ENCODE assay signal across 9 mouse cellular contexts in genomic region chr12:69129634-69130310, GRCm38 (mm10). TPM values are rescaled to one million over a fixed set of nuclear protein-coding genes. Genes with fewer than 3 reads are reported as not detected.
A peak's percentile ranks its signal among the peaks of the same experiment; 100 is the strongest.
DNase-seq lines count a peak whose midpoint lies in the region; ATAC-seq lines count a peak whose summit lies in the region.
"Had no signal": no experiment of that assay in that cellular context is flagged by ENCODE, and none has a peak within 500 bp of the region (broad histone marks: within the 10 kb centered on the region; RNA-seq: fewer than 3 reads in every experiment).

No protein-coding gene starts in this region.

- DNase-seq in heart, postnatal 36 days: no peak
- peak; percentile 29 for DNase-seq in CD4-positive, CD25-positive, alpha-beta regulatory T cell, adult 2 months (ENCODE audit: low read depth, low spot score)
- DNase-seq in liver, embryonic 11.5 days (ENCODE audit: low spot score): no peak
- no peak for DNase-seq in frontal cortex, postnatal 36 days (ENCODE audit: low spot score in 2 of 2)
- DNase-seq in ovary, postnatal 36 days (ENCODE audit: low spot score): no peak
- no peak for DNase-seq in cerebellum, postnatal 4 days (ENCODE audit: low spot score in 2 of 2)

- no peaks in the 10 kb centered on the region for H3K36me3 ChIP-seq in heart, embryonic 14.5 days (ENCODE audit: control insufficient read depth, insufficient read depth, low read length)
- H3K36me3 ChIP-seq in liver, embryonic 11.5 days (ENCODE audit: control insufficient read depth, insufficient read depth, low read length): no peaks in the 10 kb centered on the region

- H3K4me2 ChIP-seq in heart, embryonic 14.5 days (ENCODE audit: low read length): peak overlapping the region; percentile 54
- H3K4me2 ChIP-seq in liver, embryonic 11.5 days: peak overlapping the region; percentile 62

- H3K4me3 ChIP-seq in heart, embryonic 14.5 days (ENCODE audit: control insufficient read depth in 1 of 2, insufficient read depth in 1 of 2, low read depth in 1 of 2, low read length in 2 of 2): peak overlapping the region; percentile 14 to 22
- H3K4me3 ChIP-seq in brown adipose tissue, adult 24 weeks (ENCODE audit: insufficient read depth, low read depth, low read length): peak overlapping the region; percentile 41
- peak overlapping the region; percentile 30 for H3K4me3 ChIP-seq in liver, embryonic 11.5 days (ENCODE audit: low read depth, low read length)

- 43% methylated on average over 18 of the region's 18 CpGs for WGBS in heart, embryonic 14.5 days
- WGBS in liver, embryonic 11.5 days: 41% methylated on average over 18 of the region's 18 CpGs

- intact Hi-C loops in heart, postnatal 36 days (cut with DNase I): no loop called here

- no peak overlapping the region for H3K27ac ChIP-seq in heart, embryonic 14.5 days (replicated peaks in 1 of 2; ENCODE audit: control insufficient read depth in 1 of 2, insufficient read depth in 1 of 2, low read depth in 2 of 2, low read length in 2 of 2)
- no peak overlapping the region for H3K27ac ChIP-seq in brown adipose tissue, adult 24 weeks (replicated peaks; ENCODE audit: low read depth, low read length)
- no peak overlapping the region for H3K27ac ChIP-seq in liver, embryonic 11.5 days (ENCODE audit: low read depth, low read length)

- H3K4me1 ChIP-seq in heart, embryonic 14.5 days (ENCODE audit: control insufficient read depth in 2 of 2, insufficient read depth in 2 of 2, low read length in 2 of 2): no peaks in the 10 kb centered on the region
- H3K4me1 ChIP-seq in brown adipose tissue, adult 24 weeks (ENCODE audit: control insufficient read depth, insufficient read depth, insufficient read length, low read length): no peaks in the 10 kb centered on the region
- 0 out of 2 replicates have a peak, but pooled peaks cover 3% of the 10 kb centered on the region for H3K4me1 ChIP-seq in liver, embryonic 11.5 days (replicated peaks; ENCODE audit: control insufficient read depth, insufficient read depth, low read length)

- ATAC-seq in heart, embryonic 14.5 days (ENCODE audit: insufficient number of reproducible peaks, insufficient read depth, low FRiP score, low read depth): no peak
- peak; percentile 54; the same call in 1 of the 2 replicates for ATAC-seq in liver, embryonic 11.5 days (replicated peaks; ENCODE audit: low FRiP score)

- H3K9ac ChIP-seq in heart, embryonic 14.5 days (ENCODE audit: low read length): peak overlapping the region; percentile 27; the same call in 1 of the 2 replicates
- no peak overlapping the region for H3K9ac ChIP-seq in liver, embryonic 11.5 days (ENCODE audit: low read depth, low read length)

- H3K9me3 ChIP-seq in heart, embryonic 14.5 days (ENCODE audit: control insufficient read depth, low read length): no peaks in the 10 kb centered on the region
- no peaks in the 10 kb centered on the region for H3K9me3 ChIP-seq in liver, embryonic 11.5 days (ENCODE audit: control insufficient read depth, low read length)

- H3K27me3 ChIP-seq in heart, embryonic 14.5 days (ENCODE audit: control insufficient read depth, insufficient read depth, low read length): no peaks in the 10 kb centered on the region
- H3K27me3 ChIP-seq in liver, embryonic 11.5 days (replicated peaks; ENCODE audit: control insufficient read depth, insufficient read depth, low read length): no peaks in the 10 kb centered on the region

RNA-seq across cellular contexts. Expression of gene Rps29, which starts 29.2 kb away (rescaled TPM):
- 1,298 and 1,520 TPM in 2 replicates for polyA plus RNA-seq in heart, embryonic 14.5 days (2014; fragmentation: Nextera tagmentation; extraction: Ambion mirVana)
- 1,000 to 10,000 TPM; 1,412 to 1,495 TPM for total RNA-seq in heart, postnatal 36 days (2021)
- 755 and 1,361 TPM in 2 replicates for polyA plus RNA-seq in brown adipose tissue, adult 24 weeks (2012; ENCODE audit: insufficient read depth, insufficient read length, missing spikeins)
- polyA plus RNA-seq in liver, embryonic 11.5 days (2014; fragmentation: Nextera tagmentation; extraction: Ambion mirVana): 1,745 and 1,937 TPM in 2 replicates

RNA-seq across cellular contexts. Expression of gene Lrr1, which starts 38.8 kb away (rescaled TPM):
- polyA plus RNA-seq in heart, embryonic 14.5 days (2014; fragmentation: Nextera tagmentation; extraction: Ambion mirVana): 11.3 and 13.9 TPM in 2 replicates
- total RNA-seq in heart, postnatal 36 days (2021): not detected
- not detected in 2 replicates for polyA plus RNA-seq in brown adipose tissue, adult 24 weeks (2012; ENCODE audit: insufficient read depth, insufficient read length, missing spikeins)
- polyA plus RNA-seq in liver, embryonic 11.5 days (2014; fragmentation: Nextera tagmentation; extraction: Ambion mirVana): 28.5 and 33.5 TPM in 2 replicates
- total RNA-seq: monocyte, adult 5-6 weeks had no signal

RNA-seq across cellular contexts. Expression of gene Rpl36al, which starts 54.1 kb away (rescaled TPM):
- 519 and 551 TPM in 2 replicates for polyA plus RNA-seq in heart, embryonic 14.5 days (2014; fragmentation: Nextera tagmentation; extraction: Ambion mirVana)
- 100 to 1,000 TPM; 206 to 211 TPM for total RNA-seq in heart, postnatal 36 days (2021)
- 338 and 450 TPM in 2 replicates for polyA plus RNA-seq in brown adipose tissue, adult 24 weeks (2012; ENCODE audit: insufficient read depth, insufficient read length, missing spikeins)
- 999 and 1,044 TPM in 2 replicates for polyA plus RNA-seq in liver, embryonic 11.5 days (2014; fragmentation: Nextera tagmentation; extraction: Ambion mirVana)

RNA-seq across cellular contexts. Expression of gene Mgat2, which starts 54.2 kb away (rescaled TPM):
- polyA plus RNA-seq in heart, embryonic 14.5 days (2014; fragmentation: Nextera tagmentation; extraction: Ambion mirVana): 38.8 and 44.6 TPM in 2 replicates
- 10 to 100 TPM; 18.8 to 20.6 TPM for total RNA-seq in heart, postnatal 36 days (2021)
- 15.3 and 16.1 TPM in 2 replicates for polyA plus RNA-seq in brown adipose tissue, adult 24 weeks (2012; ENCODE audit: insufficient read depth, insufficient read length, missing spikeins)
- 44.9 and 50.7 TPM in 2 replicates for polyA plus RNA-seq in liver, embryonic 11.5 days (2014; fragmentation: Nextera tagmentation; extraction: Ambion mirVana)

Comparison
In these comparisons a context has a peak if more than half of its experiments do, and no peak if none do; other contexts are left out.
1. RNA of gene Lrr1, which starts 38.8 kb away (polyA plus RNA-seq): 28.5 to 33.5 TPM in liver, embryonic 11.5 days and 11.3 to 13.9 TPM in heart, embryonic 14.5 days; not detected in brown adipose tissue, adult 24 weeks; every median in the first group is over 10 times any median in the second.
2. Peak in every context shown above with its lines, with median percentiles within 50 percentile points of each other: H3K4me3 ChIP-seq.